1 mouse cellular context compared by ENCODE assay signal in genomic region chr9:44134851-44135730, GRCm38 (mm10).
TF ChIP-seq lines count a peak whose summit lies in the region.

No protein-coding gene starts in this region.

TF ChIP-seq in MEL, 35 proteins besides CTCF, POLR2A, EP300 and RAD21:
- no peak for TF ChIP-seq E2F4 (IDR thresholded peaks at IDR 0.05; ENCODE audit: borderline replicate concordance, low read depth, low read length)
- no peak for TF ChIP-seq MAFK (IDR thresholded peaks at IDR 0.05; ENCODE audit: borderline replicate concordance, low read depth, low read length)
- TF ChIP-seq GABPA (IDR thresholded peaks at IDR 0.05; ENCODE audit: low read depth, low read length), result no peak
- no peak for TF ChIP-seq TBP (IDR thresholded peaks at IDR 0.05; ENCODE audit: low read depth, low read length)
- no peak for TF ChIP-seq POLR2AphosphoS2 (IDR thresholded peaks at IDR 0.05; ENCODE audit: low read length)
- TF ChIP-seq ZKSCAN1 (IDR thresholded peaks at IDR 0.05; ENCODE audit: low read depth, low read length), result no peak
